Mouse (Mus musculus) forebrain, embryonic 13.5 days (tissue): ENCODE results near the gene Zbtb16. TPM values are rescaled to one million over a fixed set of nuclear protein-coding genes. Genes with fewer than 3 reads are reported as not detected.

Experiments
- polyA plus RNA-seq: library from polyadenylated mRNA; unstranded; fragments of >200 nt; fragmentation: Nextera tagmentation; extraction: Ambion mirVana; gene quantifications from 2 replicates; pipeline ENCODE4 v1.2.1, GENCODE M21; 2015

The Zbtb16 gene
- polyA plus RNA-seq, 1 experiment from 2014 or later: 3.2 TPM

Other genes with a start within 250 kb of the Zbtb16 start
- 0.40 TPM in 1 of 2 replicates, not detected in the other for gene Nnmt, start 231.1 kb downstream of the Zbtb16 start, polyA plus RNA-seq
- gene Htr3a, start 74.9 kb upstream of the Zbtb16 start, polyA plus RNA-seq: 1.9 and 2.0 TPM in 2 replicates
- gene Htr3b, start 128.8 kb upstream of the Zbtb16 start, polyA plus RNA-seq: not detected in 2 replicates
- gene Usp28, start 149.2 kb upstream of the Zbtb16 start, polyA plus RNA-seq: 33.5 and 39.0 TPM in 2 replicates
- 40.2 and 44.7 TPM in 2 replicates for gene Zw10, start 219.4 kb upstream of the Zbtb16 start, polyA plus RNA-seq
- 0.93 and 1.9 TPM in 2 replicates for gene Tmprss5, start 245.0 kb upstream of the Zbtb16 start, polyA plus RNA-seq